Mouse (Mus musculus) CD4-positive naive resting alpha-beta T cell, adult 57 days (primary cell): ENCODE data around the gene Ergic1. TPM values are rescaled to one million over a fixed set of nuclear protein-coding genes. Genes with fewer than 3 reads are reported as not detected.

Experiments used
- total RNA-seq: library from RNA; stranded (reverse); gene quantifications from one replicate; pipeline ENCODE4 v1.2.4, GENCODE M21; 2023

The Ergic1 gene
- 27.4 TPM for total RNA-seq

DNA sequence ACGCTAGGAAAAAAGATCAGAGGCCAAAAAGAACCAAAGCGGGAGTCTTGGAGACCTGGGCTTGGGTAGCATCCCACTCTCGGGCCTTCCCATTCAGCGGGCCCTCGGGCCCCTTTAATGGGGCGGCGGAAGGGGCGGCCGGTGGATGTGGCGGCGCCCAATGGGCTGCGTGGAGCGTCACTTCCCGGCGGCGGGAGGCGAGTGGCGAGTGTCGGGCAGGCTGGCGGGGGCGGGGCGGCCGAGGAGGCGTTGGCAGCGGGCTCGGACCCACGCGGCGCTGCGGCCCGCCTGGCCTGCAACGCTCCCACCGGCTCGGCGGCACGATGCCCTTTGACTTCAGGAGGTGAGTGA is at the start of gene Ergic1:
TSS of gene Ergic1 (plus strand) at position 200 of the 351 bp plus-strand sequence.

DNA sequence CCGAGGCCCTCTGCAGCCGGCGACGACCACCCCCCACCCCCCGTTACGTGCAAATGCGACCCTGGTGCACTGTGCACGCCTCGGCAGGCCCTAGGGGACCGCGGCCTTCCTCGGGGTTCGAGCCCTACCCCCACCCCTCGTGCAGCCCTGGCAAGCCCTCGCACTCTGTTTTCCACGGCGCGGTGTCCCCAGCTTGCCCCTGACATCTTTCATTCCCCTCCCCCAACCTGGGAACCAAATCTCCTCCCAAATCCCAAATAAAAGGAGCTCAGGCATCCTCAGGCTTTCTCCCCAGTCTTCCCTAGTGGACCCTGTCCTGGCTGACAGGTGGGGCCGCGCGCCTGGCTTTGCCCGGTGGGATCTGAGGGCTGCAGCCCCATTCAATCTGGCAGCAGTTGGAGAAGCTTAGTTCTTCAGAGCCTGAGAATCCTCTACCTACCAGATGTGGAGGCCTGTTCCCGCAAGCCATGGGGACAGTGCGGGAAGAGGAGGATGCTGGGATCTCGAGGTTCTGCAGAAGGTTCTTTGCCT is 427 bp downstream of the Ergic1 start, which contains the start of gene Dusp1:
TSS of gene Dusp1 (minus strand) at position 478 of the 531 bp plus-strand sequence.

DNA sequence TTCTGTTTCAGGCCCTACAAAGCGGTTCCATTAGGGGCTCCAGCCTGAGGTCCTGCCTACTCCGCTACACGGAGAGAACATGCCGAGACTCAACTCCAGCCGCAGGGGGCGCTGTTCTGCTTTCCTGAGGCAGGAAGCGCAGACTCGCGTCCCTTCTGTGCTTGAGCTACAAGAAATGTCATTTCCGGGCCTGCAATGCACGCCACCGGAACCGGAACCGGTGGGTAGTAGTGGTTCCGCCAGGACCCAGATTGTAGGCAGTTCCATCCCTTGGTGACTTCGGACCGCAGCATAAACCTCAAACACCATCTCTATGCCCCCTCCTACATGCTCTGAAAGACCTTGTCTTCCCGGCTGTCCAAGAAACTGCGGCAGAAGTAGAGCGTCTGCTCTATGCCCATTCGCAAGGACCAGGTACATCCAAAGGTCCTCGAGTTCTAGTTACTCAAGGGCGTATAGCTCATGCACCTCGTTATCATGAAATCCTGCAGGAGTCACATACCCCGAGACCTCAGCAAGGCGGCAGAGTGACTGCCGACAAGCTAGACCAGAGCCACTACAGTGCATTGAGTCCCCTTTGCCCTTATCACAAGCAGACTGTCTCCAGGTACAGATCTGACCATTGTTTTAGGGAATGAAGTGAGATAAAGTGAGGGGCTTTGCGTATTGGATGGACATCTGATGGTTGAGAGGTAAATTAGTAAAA is 101.8 kb downstream of the Ergic1 start, which contains the start of gene Atp6v0e:
TSS of gene Atp6v0e (plus strand) at position 254 of the 706 bp plus-strand sequence.

Other genes starting within 250 kb of the Ergic1 start
- gene Neurl1b, start 146.7 kb upstream of the Ergic1 start, total RNA-seq, result 0.47 TPM
- gene Dusp1, start 639 bp downstream of the Ergic1 start, total RNA-seq, result 726 TPM
- gene Atp6v0e, start 101.7 kb downstream of the Ergic1 start, total RNA-seq, result 70.4 TPM
- 126 TPM for gene Crebrf, start 154.2 kb downstream of the Ergic1 start, total RNA-seq
- 28.1 TPM for gene Bnip1, start 219.6 kb downstream of the Ergic1 start, total RNA-seq